Mouse (Mus musculus) embryonic stem cell, embryonic (primary cell): ENCODE results near the gene Gm49450.

ENCODE experiments used
- CTCF ChIA-PET, 4 experiments: fragments of 300-600 bp in 2 of 4; fragments of 350-600 bp in 2 of 4; sonication (Branson Sonifier 250); formaldehyde crosslinking; loops; one replicate each; lab custom pipeline; 2022; ENCODE audit warnings: inconsistent platforms in 2 of 4; lab: Charles Lee
- POLR2A ChIA-PET, 4 experiments: fragments of 300-600 bp in 2 of 4; fragments of 350-600 bp in 2 of 4; sonication (Branson Sonifier 250); formaldehyde crosslinking; loops; one replicate each; lab custom pipeline; 2022; ENCODE audit warnings: antibody characterized with exemption in 4 of 4, inconsistent platforms in 1 of 4; lab: Charles Lee

The Gm49450 gene

DNA sequence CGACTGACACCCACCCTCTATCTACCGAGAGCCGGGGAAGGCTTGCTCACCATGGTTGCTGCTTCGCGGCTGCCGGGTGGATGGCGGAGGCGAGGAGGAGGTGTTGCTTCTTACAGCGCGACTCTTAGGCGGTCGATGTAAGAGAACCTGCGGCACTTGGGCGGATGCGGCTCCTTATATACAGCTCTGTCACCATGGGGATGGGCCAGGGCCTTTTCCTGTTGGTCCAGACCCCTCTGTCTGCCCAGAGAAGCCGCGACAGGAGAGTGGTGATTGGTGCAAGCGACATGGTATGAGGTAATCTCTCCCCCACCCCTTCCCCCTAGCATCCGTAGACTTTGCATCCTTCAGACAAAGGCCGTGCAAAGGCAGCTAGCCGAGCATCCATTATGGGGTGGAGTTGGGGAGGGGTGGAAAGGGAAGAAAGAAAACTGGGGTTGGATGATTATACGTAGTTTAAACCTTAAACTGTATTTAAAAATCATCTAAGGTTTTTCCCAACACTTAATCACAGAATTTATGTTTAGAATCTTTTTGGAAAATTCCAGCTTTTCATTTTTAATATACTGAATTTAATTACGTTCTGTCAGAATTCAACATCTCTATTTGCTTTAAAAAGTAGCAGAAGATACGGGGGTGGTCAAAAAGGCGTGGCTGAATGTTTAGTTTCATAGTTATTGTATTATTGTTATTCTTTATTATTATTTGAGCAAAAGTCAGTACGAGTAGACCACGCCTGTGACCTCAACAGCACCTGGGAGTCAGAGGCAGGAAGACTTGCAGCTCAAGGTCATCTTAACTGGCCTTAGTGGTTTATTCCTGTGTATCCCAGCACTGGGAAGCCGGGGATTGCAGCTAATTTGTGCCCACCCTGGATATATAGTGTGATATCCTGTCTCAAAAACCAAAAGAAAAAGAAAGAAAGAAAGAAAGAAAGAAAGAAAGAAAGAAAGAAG, at the start of gene Gm49450, which contains the start of gene Tuba1a:
Gene Gm49450, minus strand, starts transcription at position 151 of the 956 bp plus-strand sequence.
Gene Tuba1a, minus strand, starts transcription at position 303 of the 956 bp plus-strand sequence.
- ChIA-PET POLR2A (interaction anchor here (0.5 to 9.3 kb wide), 94 partner anchors 8 to 978 kb away, joined by 3 to 368 read pairs (median 5); partner anchors contain the start of genes Tuba1b (in 4 of the 4), Prkag1 (in 2 of the 4), Tuba1c (in 2 of the 4) and Fkbp11 (in 1 of the 4)), CTCF (interaction anchor here (0.6 to 4.6 kb wide), 31 partner anchors 8 to 1804 kb away, joined by 3 to 30 read pairs (median 5); partner anchors contain the start of genes Arf3 (in 1 of the 4) and Tuba1b (in 1 of the 4))

DNA sequence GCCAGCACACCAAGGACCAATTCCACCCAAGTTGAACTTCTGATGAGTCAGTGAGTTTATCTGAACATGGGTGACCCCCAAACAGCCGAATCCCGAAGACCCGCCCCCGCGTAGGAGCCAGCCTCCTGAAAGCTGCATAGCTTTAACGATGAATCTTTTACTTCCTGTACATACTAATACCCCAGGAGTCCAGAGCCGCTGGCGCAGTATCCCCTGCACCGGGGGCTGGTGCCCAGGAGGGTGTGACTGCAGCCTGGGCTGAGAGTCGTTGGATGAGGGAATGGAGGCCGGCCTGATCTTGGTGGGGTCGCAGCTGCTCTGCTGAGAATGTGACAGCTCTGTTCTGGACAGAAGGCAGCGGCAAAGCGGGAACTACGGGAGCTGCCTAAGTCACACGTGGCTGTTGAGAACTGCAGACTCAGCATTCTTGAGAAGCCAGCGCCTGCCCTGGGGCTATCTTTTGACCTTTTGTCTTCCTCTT, 48.1 kb upstream of the Gm49450 start:
- POLR2A ChIA-PET = interaction anchor here in 3 of 4 experiments (0.5 to 22.3 kb wide), 45 partner anchors 9 to 662 kb away, joined by 3 to 453 read pairs (median 5); partner anchors contain the start of genes Tuba1b (in 3 of the 3), Tuba1c (in 3 of the 3), Gm49450 (in 2 of the 3) and Tuba1a (in 2 of the 3)
- CTCF ChIA-PET = interaction anchor here (0.6 to 3.9 kb wide), 61 partner anchors 9 to 1528 kb away, joined by 3 to 98 read pairs (median 6); partner anchors contain the start of genes Tuba1c (in 3 of the 4), Tuba1a (in 2 of the 4), Tuba1b (in 2 of the 4) and Dnajc22 (in 1 of the 4)

DNA sequence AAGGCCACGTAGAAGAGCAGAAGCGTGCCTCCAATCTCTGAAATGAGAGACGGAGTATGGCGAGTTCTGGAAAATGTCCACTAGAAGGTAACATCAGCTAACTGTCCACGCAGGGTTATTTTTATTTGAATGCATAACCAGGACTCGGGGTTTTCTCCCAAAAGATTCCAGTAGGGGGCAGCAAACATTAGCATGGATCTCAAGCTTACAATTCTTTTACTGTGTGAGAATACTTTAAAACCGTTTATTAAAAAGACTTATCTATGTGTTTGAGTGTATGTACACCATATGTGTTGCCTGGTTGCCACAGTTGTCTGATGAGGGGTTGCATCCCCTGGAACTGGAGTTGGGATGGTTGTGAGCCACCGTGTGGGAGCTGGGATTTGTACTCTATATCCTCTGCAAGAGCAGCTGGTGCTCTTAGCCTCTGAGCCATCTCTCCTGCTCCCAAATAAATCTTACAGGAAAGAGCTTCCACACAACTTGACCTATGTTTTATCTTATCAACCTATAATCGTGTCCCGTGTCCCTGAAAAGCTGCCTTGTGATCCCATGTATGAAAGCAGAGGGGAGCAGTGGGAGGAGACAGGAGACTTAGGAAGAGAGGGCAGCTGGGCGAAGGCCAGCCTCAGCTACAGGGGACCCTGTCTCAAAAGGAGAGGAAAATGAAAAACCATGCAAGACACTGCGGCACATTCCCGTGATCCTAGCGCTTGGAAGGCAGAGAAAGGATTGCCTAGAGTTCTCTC, 47.4 kb upstream of the Gm49450 start:
- POLR2A ChIA-PET = interaction anchor here in 3 of 4 experiments (0.5 to 22.3 kb wide), 48 partner anchors 8 to 273 kb away, joined by 3 to 453 read pairs (median 6); partner anchors contain the start of genes Tuba1b (in 3 of the 3), Tuba1c (in 3 of the 3), Gm49450 (in 2 of the 3) and Tuba1a (in 2 of the 3)
- CTCF ChIA-PET = interaction anchor here (0.5 to 3.9 kb wide), 95 partner anchors 8 to 1529 kb away, joined by 3 to 98 read pairs (median 4); partner anchors contain the start of genes Tuba1b (in 3 of the 4), Tuba1c (in 3 of the 4), Tuba1a (in 2 of the 4) and Dnajc22 (in 1 of the 4)

DNA sequence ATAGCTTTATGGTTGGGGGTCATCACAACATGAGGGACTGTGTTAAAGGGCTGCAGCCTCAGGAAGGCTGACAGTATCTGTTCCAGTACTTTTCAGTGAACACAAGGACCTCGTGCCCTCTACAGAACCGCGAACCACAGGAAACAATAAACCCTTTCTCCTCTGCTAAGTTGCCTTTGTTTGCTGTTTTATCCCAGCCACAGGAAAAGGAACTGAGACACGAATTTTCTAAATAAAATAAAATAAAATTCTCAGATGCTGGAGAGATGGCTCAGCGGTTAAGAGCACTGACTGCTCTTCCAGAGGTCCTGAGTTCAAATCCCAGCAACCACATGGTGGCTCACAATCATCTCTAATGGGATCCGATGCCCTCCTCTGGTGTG, 45.4 kb upstream of the Gm49450 start:
- ChIA-PET CTCF (interaction anchor here in 3 of 4 experiments (0.5 to 3.4 kb wide), 5 partner anchors 21 to 122 kb away, joined by 3 to 20 read pairs (median 4); partner anchors contain the start of genes Gm49450 (in 1 of the 3) and Tuba1a (in 1 of the 3)), POLR2A (interaction anchor here in 2 of 4 experiments (1.4 to 23.5 kb wide), 13 partner anchors 12 to 108 kb away, joined by 3 to 563 read pairs (median 95); partner anchors contain the start of genes Gm49450 (in 2 of the 2), Tuba1a (in 2 of the 2), Tuba1b (in 2 of the 2) and Tuba1c (in 2 of the 2))

DNA sequence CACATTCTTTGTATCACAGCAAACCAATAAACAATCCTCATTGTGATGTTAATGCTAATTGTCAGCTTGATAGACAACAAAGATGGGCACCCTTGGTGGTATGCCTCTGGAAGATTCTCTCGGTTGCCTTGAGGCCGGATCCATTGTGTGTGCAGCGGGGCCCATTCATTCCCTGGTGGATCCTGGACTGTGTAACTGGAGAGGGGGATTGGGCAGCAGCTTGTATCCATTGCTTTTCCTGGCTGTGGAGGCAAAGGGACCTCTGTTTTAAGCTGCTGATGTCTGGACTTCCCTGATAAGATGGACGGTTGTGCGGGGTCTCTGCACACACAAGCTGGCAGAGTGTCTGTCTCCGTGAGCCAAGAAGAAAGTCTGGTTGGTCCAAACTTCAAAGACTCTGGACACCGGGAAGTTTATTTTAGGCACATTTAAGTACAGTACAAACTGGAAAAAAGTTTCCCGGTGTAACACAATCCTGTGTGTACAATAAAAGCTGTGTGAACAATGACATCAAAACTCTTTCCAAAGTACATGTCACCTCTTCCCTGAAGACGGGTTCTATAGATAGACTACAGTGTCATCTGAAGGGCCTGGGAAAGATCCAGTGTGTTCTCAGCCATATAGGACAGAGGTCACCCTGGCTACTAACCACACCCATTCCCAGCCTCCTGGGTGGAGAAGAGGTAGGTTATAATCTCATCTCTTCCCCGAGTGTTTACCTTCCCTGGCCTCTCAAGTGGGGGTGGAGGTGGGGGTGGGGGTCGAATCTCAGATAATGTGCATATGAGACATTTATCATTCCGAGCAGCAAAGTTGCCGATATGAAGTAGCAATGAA, 44.8 kb upstream of the Gm49450 start:
- CTCF ChIA-PET = interaction anchor here in 3 of 4 experiments (0.7 to 8.2 kb wide), 12 partner anchors 11 to 121 kb away, joined by 3 to 74 read pairs (median 4); partner anchors contain the start of genes Gm49450 (in 1 of the 3) and Tuba1a (in 1 of the 3)
- POLR2A ChIA-PET = interaction anchor here (0.5 to 23.5 kb wide), 33 partner anchors 8 to 176 kb away, joined by 3 to 563 read pairs (median 4); partner anchors contain the start of genes Tuba1c (in 3 of the 4), Gm49450 (in 2 of the 4), Tuba1a (in 2 of the 4) and Tuba1b (in 2 of the 4)

DNA sequence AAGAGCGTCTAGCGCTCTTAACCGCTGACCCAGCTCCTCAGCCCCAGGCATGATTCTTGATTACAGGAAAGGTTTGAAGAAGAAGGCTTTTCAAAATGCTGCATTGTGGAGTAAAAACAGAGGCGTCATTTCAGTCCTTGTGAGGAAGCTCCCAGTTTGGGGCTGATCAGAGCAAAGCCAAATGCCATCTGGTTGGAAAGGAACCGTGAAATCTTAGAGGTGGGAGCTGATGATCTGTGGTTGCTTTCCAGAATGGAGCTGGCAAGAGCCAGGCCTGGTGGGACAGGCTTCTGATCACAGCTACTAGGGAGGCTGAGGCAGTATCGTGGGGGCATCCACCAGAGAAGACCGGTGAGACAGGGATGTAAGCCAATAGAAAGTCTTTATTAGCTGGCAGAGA, 43.5 kb upstream of the Gm49450 start:
- ChIA-PET CTCF (interaction anchor here (0.5 to 8.2 kb wide), 18 partner anchors 10 to 165 kb away, joined by 3 to 74 read pairs (median 4); partner anchors contain the start of gene Prkag1 (in 1 of the 4)), POLR2A (interaction anchor here (0.5 to 23.5 kb wide), 36 partner anchors 8 to 977 kb away, joined by 3 to 563 read pairs (median 6); partner anchors contain the start of genes Tuba1c (in 3 of the 4), Gm49450 (in 2 of the 4), Tuba1a (in 2 of the 4) and Tuba1b (in 2 of the 4))

DNA sequence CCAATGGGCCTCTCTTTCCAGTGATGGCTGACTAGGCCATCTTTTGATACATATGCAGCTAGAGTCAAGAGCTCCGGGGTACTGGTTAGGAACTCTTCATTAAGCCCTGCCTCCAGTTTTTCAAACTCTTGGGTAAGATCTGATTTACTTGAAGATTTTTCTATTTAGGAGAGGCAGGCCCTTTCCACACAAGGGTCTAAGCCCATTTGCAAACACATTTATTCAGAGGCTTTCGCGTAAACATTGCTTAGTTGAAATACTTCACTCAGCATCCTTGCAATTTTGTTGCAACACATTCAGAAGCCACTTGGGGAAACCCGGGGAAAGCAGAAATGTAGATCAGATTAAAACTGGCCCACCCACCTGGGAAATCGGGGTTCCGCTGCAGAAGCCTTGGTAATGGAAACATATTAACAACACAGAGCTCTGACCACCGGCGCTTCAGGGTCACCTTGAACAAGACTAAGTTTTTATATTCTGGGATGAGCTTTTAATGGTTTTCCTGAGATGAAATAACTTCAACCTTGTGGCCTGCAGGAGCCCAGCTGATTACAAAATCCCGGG, 41.7 kb upstream of the Gm49450 start:
- ChIA-PET POLR2A (interaction anchor here (0.6 to 23.5 kb wide), 25 partner anchors 9 to 831 kb away, joined by 3 to 563 read pairs (median 25); partner anchors contain the start of genes Gm49450 (in 3 of the 4), Tuba1a (in 3 of the 4), Tuba1b (in 2 of the 4) and Tuba1c (in 2 of the 4)), CTCF (interaction anchor here (0.7 to 8.2 kb wide), 13 partner anchors 7 to 104 kb away, joined by 3 to 74 read pairs (median 4); partner anchors contain the start of genes Gm49450 (in 1 of the 4) and Tuba1a (in 1 of the 4))

DNA sequence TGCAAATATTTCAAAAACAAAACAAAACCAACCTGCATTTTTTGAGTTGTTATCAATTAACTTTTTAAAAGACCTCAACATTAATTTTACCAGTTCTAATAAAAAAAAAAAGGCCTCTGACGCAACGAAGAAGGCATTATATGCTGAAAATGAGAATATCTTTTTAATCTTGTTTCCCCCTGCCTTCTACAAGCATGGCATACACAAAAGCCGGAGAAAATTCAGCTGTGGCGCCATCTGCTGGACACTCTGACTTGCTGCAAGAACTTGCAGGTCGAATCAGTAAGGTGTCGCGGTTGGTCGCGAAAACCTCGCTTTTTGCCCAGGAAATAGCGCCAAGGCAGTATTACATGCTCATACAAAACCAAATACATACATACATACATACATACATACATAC, 40.5 kb upstream of the Gm49450 start:
- CTCF ChIA-PET = interaction anchor here (0.6 to 8.2 kb wide), 43 partner anchors 8 to 350 kb away, joined by 3 to 74 read pairs (median 7); partner anchors contain the start of genes Gm49450 (in 2 of the 4), Tuba1a (in 2 of the 4), Prkag1 (in 1 of the 4) and Prph (in 1 of the 4)
- POLR2A ChIA-PET = interaction anchor here (0.6 to 23.5 kb wide), 61 partner anchors 2 to 266 kb away, joined by 3 to 563 read pairs (median 10); partner anchors contain the start of genes Gm49450 (in 3 of the 4), Tuba1a (in 3 of the 4), Tuba1b (in 3 of the 4) and Tuba1c (in 2 of the 4)

DNA sequence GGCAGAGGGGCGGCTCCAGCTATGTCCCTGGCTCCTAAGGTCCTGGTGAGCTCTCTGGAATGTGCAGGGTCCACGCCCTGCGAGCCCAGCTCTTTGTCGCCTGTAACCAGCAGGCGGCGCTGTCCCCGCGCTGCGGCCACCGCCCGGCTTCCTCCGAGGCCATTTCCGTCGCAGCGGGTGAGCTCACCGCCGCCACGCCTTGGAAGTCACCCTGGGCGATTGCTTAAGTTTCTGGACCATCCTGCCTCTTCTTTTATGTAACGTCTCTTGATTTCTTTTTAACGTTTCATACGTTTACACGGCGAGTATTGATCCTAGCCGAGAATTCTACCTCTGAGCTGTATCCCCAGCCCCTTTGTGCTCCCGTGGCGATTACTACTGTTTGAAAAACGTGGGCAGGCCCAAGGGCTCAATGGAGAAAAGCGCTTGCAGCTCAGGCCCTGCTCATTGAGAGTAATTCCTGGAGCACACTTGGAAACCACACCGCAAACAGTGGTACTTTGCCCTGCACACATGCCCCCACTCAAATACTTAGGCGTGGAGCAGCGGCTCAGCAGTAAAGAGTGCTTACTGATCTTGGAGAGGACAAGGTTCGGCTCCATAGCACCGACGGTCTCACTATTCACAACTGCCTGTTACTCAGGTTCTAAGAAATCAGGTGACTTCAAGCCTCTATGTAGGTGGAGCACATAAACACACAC, 39.9 kb upstream of the Gm49450 start:
- ChIA-PET POLR2A (interaction anchor here (0.5 to 23.5 kb wide), 104 partner anchors 3 to 411 kb away, joined by 3 to 563 read pairs (median 6); partner anchors contain the start of genes Tuba1b (in 4 of the 4), Gm49450 (in 3 of the 4), Tuba1a (in 3 of the 4) and Tuba1c (in 3 of the 4)), CTCF (interaction anchor here (0.5 to 8.2 kb wide), 117 partner anchors 8 to 732 kb away, joined by 3 to 74 read pairs (median 4); partner anchors contain the start of genes Gm49450 (in 4 of the 4), Tuba1a (in 4 of the 4), Tuba1b (in 3 of the 4) and Tuba1c (in 3 of the 4))

DNA sequence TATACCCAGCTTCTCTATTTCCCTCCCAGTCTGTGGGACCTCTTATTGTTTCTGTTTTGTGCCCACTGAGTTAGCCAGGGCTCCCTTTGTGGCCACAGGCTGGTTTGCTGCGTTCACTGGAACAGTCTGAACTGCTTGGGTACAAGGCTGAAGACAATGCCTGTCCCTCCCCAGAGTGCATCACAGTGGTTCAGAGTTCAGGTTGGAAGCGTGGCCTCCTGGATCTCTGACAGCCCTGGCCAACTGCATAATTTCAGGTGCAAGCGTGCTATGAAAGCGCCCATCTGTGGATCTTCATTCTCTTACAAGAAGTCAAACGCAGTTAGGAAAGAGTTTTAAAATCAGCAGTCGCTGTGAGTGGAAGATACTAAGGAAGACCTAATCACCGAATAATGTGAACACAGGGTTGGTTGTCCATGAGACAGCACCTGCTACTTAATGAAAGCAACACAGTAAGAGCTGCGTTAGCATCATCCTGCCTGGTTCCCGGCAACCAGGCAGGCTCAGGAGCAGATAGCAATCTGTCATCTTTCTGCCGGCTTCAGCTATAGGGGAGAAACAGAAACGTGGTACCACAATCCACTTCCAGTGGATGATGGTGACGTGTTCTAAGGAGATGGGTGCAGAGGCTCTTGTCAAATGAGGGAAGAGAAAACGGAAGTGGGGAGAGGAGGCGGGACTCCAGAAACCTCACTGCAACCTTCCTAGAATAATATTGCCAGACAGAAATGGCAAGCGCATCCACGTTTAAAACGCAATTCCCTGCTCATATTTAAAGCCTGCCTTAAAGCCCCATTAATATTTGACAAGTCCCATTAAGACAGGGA, 38.9 kb upstream of the Gm49450 start:
- POLR2A ChIA-PET = interaction anchor here (0.5 to 23.5 kb wide), 112 partner anchors 4 to 981 kb away, joined by 3 to 563 read pairs (median 6); partner anchors contain the start of genes Tuba1b (in 4 of the 4), Gm49450 (in 3 of the 4), Tuba1a (in 3 of the 4) and Tuba1c (in 3 of the 4)
- CTCF ChIA-PET = interaction anchor here (0.5 to 8.2 kb wide), 114 partner anchors 9 to 1930 kb away, joined by 3 to 74 read pairs (median 5); partner anchors contain the start of genes Gm49450 (in 4 of the 4), Tuba1a (in 4 of the 4), Tuba1b (in 3 of the 4) and Tuba1c (in 3 of the 4)

DNA sequence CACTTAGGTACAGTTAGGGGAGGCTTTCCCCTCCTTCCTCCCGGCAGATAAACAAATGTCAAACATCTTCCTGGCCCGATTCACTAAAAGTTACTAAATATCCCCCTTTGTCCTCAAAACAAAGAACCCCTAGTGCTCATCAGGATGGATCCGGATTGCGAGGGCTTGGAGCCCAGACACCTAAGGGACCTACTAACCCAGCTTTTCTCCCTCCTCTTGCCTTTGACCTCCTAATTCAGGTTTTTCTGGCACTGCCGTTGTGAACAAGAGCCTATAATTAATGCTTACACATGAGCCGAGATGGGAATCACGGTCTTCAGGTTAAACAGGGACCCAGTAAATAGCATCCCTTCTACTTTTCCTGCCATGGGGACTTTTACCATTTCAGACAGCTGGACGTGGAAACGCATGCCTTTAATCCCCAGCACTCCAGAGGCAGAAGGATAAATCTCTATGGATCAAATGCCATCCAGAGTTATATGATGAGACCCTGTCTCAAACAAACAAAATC, 38.2 kb upstream of the Gm49450 start:
- ChIA-PET CTCF (interaction anchor here (0.5 to 8.2 kb wide), 20 partner anchors 9 to 1931 kb away, joined by 3 to 74 read pairs (median 5); partner anchors contain the start of genes Gm49450 (in 2 of the 4), Tuba1a (in 2 of the 4) and Tuba1c (in 1 of the 4)), POLR2A (interaction anchor here (0.6 to 23.5 kb wide), 65 partner anchors 4 to 170 kb away, joined by 3 to 563 read pairs (median 9); partner anchors contain the start of genes Tuba1b (in 4 of the 4), Gm49450 (in 3 of the 4), Tuba1a (in 3 of the 4) and Lmbr1l (in 2 of the 4))
